Mouse (Mus musculus) neural tube, embryonic 13.5 days (tissue): ENCODE data around the gene Zfhx3. TPM values are rescaled to one million over a fixed set of nuclear protein-coding genes. Genes with fewer than 3 reads are reported as not detected.

Experiments
- ATAC-seq: fragments of 200-750 bp; cut with Nextera tagmentation; 2 replicates; pipeline ENCODE4 v1.8.0; 2017; ENCODE audit warnings: low read depth, mild to moderate bottlenecking, moderate TSS enrichment, moderate library complexity
- H3K27ac ChIP-seq: fragments of 300-500 bp; sonication (generic); replicated peaks from 2 replicates; pipeline ENCODE4 v1.5.1; 2015; ENCODE audit warnings: moderate library complexity, mild to moderate bottlenecking, inconsistent platforms
- H3K27me3 ChIP-seq: fragments of 300-500 bp; sonication (generic); 2 replicates; pipeline ENCODE4 v1.6.1; 2015; ENCODE audit warnings: mild to moderate bottlenecking, inconsistent platforms
- H3K36me3 ChIP-seq: fragments of 300-500 bp; sonication (generic); 2 replicates; pipeline ENCODE4 v1.6.1; 2015; ENCODE audit warnings: mild to moderate bottlenecking, inconsistent platforms
- H3K4me1 ChIP-seq: fragments of 300-500 bp; sonication (generic); replicated peaks from 2 replicates; pipeline ENCODE4 v1.6.1; 2015; ENCODE audit warnings: inconsistent platforms
- H3K4me2 ChIP-seq: fragments of 300-500 bp; sonication (generic); 2 replicates; pipeline ENCODE4 v1.6.1; 2015; ENCODE audit warnings: inconsistent platforms, mild to moderate bottlenecking, moderate library complexity
- H3K4me3 ChIP-seq: fragments of 300-500 bp; sonication (generic); 2 replicates; pipeline ENCODE4 v1.5.1; 2015; ENCODE audit warnings: mild to moderate bottlenecking, inconsistent platforms
- H3K9ac ChIP-seq: fragments of 300-500 bp; sonication (generic); 2 replicates; pipeline ENCODE4 v1.6.1; 2015; ENCODE audit warnings: moderate library complexity, mild to moderate bottlenecking, inconsistent platforms
- H3K9me3 ChIP-seq: fragments of 300-500 bp; sonication (generic); 2 replicates; pipeline ENCODE4 v1.6.1; 2016; ENCODE audit warnings: inconsistent platforms
- WGBS: fragments of 180-500 bp; shearing (Covaris S2); methylation state at CpG from one replicate; pipeline ENCODE4 v1.1.7; 2015; 5-methylcytosine and 5-hydroxymethylcytosine counted together
- polyA plus RNA-seq: library from polyadenylated mRNA; unstranded; fragments of >200 nt; fragmentation: Nextera tagmentation; extraction: Ambion mirVana; gene quantifications from 2 replicates; pipeline ENCODE4 v1.2.1, GENCODE M21; 2015

Gene Zfhx3
- polyA plus RNA-seq, 1 experiment from 2014 or later, result 28.2 TPM

DNA sequence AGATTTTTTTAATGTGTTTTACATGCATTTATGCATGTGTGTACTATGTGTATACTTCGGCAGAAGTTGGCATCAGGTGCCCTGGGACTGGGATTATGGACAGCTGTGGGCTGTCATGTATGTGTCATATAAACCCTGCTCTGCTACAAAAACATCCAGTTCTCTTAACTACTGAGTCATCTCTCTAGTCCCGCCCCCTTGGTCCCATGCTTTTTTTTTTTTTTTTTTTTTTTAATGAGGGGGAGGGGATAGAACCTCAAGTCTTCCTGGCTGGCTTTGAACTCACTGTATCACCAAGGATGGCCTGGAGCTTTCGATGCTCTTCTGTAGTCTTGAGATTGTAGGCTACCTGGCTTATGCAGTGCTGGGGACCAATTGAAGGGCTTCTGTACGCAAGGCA, 827.9 kb downstream of the Zfhx3 start:
- H3K27ac ChIP-seq, result no peak overlapping the region
- peaks cover 63% of the 10 kb centered on the region for H3K4me1 ChIP-seq
- no peak overlapping the region for H3K4me3 ChIP-seq
- ATAC-seq, result no peak
- no peak overlapping the region for H3K4me2 ChIP-seq
- H3K9ac ChIP-seq, result no peak overlapping the region
- no peaks in the 10 kb centered on the region for H3K9me3 ChIP-seq
- no peaks in the 10 kb centered on the region for H3K27me3 ChIP-seq
- no peaks in the 10 kb centered on the region for H3K36me3 ChIP-seq
- 93% methylated on average over 4 of the region's 4 CpGs for WGBS

DNA sequence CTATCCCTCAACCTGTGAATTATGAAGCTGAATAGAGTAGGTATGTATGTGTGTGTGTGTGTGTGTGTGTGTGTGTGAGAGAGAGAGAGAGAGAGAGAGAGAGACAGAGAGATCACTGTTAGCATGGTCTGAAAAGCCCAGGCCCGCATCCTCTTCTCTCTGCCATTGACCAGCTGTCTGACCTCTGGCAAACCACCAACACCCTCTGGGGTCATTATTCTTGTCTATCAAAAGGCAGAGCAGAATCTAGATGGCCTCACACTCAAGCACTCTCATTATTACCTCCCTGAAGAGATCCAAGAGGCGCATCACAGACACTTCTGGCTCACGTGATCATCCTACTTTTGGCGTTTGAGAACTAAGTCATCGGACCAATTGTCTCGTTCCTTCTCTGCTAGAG, 831.0 kb downstream of the Zfhx3 start:
- Histone ChIP-seq H3K36me3 (no peaks in the 10 kb centered on the region), H3K4me2 (no peak overlapping the region), H3K4me3 (no peak overlapping the region), H3K4me1 (peaks cover 68% of the 10 kb centered on the region), H3K9me3 (no peaks in the 10 kb centered on the region), H3K27me3 (no peaks in the 10 kb centered on the region), H3K9ac (no peak overlapping the region), H3K27ac (no peak overlapping the region)
- ATAC-seq, result no peak
- 72% methylated on average over 6 of the region's 6 CpGs for WGBS

DNA sequence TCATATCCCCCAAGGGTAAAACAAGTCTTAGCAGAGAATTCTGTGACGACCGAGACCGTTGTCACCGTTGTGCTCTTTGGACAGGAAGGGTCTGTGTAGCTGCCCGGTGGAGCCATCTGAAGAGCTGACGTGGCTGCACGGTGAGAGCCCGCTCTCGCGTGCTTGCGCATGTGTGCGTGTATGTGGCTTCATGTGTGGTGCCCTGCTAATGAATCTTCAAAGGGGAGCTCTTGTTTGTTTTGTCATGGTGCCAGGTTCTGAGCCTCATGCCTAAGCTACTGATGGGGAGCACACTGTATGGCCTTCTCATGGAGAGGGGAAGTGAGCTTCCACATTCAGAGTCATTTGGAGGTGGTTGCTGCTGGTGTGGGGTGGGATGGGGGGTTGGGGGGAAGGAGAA, 835.6 kb downstream of the Zfhx3 start:
- H3K27ac ChIP-seq, result no peak overlapping the region
- 0 out of 2 replicates have a peak, but pooled peaks cover 4% of the 10 kb centered on the region for H3K27me3 ChIP-seq
- no peak overlapping the region for H3K4me2 ChIP-seq
- 74% methylated on average over 12 of the region's 12 CpGs for WGBS
- H3K9me3 ChIP-seq, result no peaks in the 10 kb centered on the region
- H3K9ac ChIP-seq, result no peak overlapping the region
- no peak overlapping the region for H3K4me3 ChIP-seq
- no peaks in the 10 kb centered on the region for H3K36me3 ChIP-seq
- ATAC-seq, result no peak
- H3K4me1 ChIP-seq, result peaks cover 58% of the 10 kb centered on the region

DNA sequence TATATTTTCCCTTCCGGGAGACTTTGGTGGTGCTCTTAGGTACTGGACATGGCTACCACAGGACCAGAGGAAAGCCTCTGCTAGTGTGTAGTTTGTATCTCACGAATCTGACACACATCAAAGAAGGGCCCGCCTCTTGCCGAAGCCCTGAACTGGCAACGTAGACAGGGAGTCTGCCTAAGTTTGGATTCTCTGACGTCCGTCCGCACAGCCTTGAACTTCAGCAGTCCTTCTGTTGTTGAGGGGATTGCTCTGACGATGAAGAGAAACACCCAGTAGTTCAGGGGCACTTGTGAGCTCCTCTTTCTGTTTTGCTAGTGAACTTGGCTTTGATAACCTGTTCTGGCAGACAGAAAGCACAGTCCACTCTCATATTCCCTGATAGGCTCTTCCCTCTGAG, 836.1 kb downstream of the Zfhx3 start:
- Histone ChIP-seq H3K4me1 (peaks cover 53% of the 10 kb centered on the region), H3K36me3 (no peaks in the 10 kb centered on the region), H3K9ac (no peak overlapping the region), H3K4me2 (no peak overlapping the region), H3K4me3 (no peak overlapping the region), H3K9me3 (no peaks in the 10 kb centered on the region), H3K27ac (no peak overlapping the region), H3K27me3 (0 out of 2 replicates have a peak, but pooled peaks cover 4% of the 10 kb centered on the region)
- ATAC-seq, result no peak
- WGBS, result 87% methylated on average over 9 of the region's 9 CpGs

DNA sequence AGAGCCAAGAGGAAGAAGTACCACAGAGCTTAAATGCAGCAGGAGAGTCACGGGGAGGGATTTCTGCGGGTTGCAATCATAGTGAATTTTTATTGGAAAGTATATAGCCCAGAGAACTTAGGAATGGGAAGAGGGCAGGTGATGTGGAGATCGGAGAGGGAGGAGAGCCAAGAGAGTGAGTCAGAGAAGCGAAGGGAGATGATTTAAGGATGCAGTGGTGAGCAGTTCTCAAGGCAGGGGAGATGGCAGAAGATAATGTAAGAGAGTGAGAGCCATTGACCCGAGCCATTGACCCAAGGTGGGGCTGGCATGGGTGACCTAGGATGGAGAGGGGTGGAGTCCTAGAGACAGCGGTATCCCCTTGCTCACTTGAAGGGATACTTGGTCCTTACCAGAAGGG, 838.3 kb downstream of the Zfhx3 start:
- Histone ChIP-seq H3K27ac (no peak overlapping the region), H3K4me3 (no peak overlapping the region), H3K4me1 (peaks cover 32% of the 10 kb centered on the region), H3K27me3 (peaks cover 15% of the 10 kb centered on the region; the same call in 1 of the 2 replicates), H3K9me3 (no peaks in the 10 kb centered on the region), H3K9ac (no peak overlapping the region), H3K36me3 (no peaks in the 10 kb centered on the region), H3K4me2 (no peak overlapping the region)
- 87% methylated on average over 6 of the region's 6 CpGs for WGBS
- no peak for ATAC-seq

DNA sequence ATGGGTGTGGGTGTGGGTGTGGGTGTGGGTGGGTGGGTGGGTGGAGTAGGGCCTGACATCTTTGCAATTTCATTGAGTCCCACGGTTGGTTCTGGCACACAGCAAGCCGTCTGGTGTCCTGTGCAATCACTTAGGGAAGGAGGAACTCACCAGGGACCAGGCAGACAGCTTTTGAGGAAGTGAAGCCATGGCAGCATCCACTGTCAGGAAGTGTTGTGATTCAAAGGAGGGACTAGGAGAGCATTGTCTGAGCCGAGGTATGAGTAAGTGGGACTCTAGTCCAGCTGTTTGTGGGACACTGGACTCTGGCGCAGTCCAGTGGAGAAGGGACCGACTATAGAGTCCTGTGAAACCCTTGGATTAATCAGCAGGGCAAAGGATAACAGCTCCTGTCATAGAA, 838.7 kb downstream of the Zfhx3 start:
- Histone ChIP-seq H3K9ac (no peak overlapping the region), H3K27me3 (peaks cover 18% of the 10 kb centered on the region), H3K4me3 (no peak overlapping the region), H3K27ac (no peak overlapping the region), H3K9me3 (no peaks in the 10 kb centered on the region), H3K4me2 (no peak overlapping the region), H3K36me3 (no peaks in the 10 kb centered on the region), H3K4me1 (peaks cover 29% of the 10 kb centered on the region)
- ATAC-seq, result no peak
- 73% methylated on average over 5 of the region's 5 CpGs for WGBS

DNA sequence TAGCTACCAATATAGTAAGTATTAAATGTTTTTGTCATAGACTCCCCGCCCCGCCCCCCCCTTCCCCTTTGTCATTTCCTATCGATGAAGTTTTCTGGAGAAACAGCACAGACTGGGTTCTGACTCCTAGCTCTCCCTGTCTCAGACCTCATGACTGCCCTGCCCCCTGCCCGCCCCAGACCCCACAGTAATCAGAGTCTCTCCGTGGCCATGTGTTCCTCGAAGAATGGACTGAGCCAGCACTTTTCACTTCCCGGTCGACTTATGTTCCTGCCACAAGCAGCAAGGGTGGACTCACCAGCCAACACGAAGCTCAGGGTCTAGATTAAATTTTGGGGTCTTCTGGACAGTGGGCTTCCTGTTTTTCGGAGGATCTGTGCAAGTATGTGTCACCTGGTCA, 840.7 kb downstream of the Zfhx3 start:
- peaks cover 24% of the 10 kb centered on the region for H3K4me1 ChIP-seq
- H3K4me3 ChIP-seq, result no peak overlapping the region
- no peak overlapping the region for H3K4me2 ChIP-seq
- 73% methylated on average over 10 of the region's 10 CpGs for WGBS
- peaks cover 33% of the 10 kb centered on the region for H3K27me3 ChIP-seq
- H3K9ac ChIP-seq, result no peak overlapping the region
- H3K27ac ChIP-seq, result no peak overlapping the region
- no peak for ATAC-seq
- H3K36me3 ChIP-seq, result no peaks in the 10 kb centered on the region
- H3K9me3 ChIP-seq, result no peaks in the 10 kb centered on the region

DNA sequence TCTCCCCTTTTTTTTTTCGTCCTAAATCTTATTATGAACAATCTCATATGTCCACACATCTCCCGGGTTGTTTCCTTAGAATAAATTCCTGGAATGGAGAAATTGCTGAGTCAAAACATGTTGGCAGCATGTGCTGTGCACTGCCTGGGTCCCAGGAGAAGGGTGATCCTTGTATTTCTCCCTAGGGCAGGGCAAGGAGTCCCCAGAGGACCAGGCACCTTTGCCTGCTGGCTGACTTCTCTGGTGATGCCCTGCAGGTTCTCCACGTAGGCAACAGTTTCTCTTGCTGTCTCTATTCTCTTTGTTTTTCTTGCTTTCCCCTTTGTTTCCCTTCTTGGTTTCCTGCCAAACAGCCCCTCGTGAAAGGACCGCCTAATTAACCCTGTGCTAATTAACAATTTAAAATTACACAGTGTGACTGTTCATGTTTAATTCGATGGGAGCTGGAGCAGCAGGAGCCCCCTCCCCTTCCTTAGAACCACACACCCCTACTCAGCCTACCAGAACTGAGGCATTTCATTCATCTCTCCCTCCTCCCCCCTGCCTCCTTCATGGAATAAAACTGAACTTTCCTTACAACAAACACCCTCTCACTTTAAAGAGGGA, 845.8 kb downstream of the Zfhx3 start:
- ATAC-seq, result peak; percentile 68

DNA sequence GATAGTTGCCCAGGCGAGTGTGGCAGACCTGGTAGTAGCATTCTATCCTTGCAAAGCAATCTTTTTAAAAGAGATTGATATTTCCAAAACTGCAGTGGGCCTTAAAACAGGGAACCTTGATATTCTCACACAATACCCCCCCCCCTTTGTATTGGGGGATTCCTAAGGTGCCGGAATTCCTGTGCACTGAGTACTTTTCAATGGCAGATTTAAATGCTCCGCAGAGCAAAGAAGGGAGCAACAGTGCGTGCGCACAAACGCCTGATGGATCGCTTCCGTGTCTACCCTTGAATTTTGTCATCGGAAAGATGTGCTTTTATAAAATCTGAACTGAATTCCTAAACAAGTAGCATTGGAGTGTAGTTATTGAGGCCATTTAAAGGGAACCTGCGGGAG, 846.3 kb downstream of the Zfhx3 start:
- Histone ChIP-seq H3K36me3 (peaks cover 18% of the 10 kb centered on the region), H3K4me2 (peak overlapping the region; percentile 20; the same call in 1 of the 2 replicates), H3K4me3 (no peak overlapping the region), H3K9ac (no peak overlapping the region), H3K27me3 (peaks cover 39% of the 10 kb centered on the region), H3K27ac (0 out of 2 replicates have a peak overlapping the region, but pooled peaks have one; percentile 10), H3K4me1 (peaks cover 48% of the 10 kb centered on the region), H3K9me3 (peaks cover 12% of the 10 kb centered on the region; the same call in 1 of the 2 replicates)
- no peak for ATAC-seq
- 30% methylated on average over 10 of the region's 10 CpGs for WGBS

More for the DNA sequence above, 845.8 kb downstream of the Zfhx3 start:
- Histone ChIP-seq H3K27me3 (peaks cover 39% of the 10 kb centered on the region), H3K36me3 (peaks cover 13% of the 10 kb centered on the region), H3K9ac (no peak overlapping the region), H3K27ac (peak overlapping the region; percentile 42; the same call in 1 of the 2 replicates), H3K4me3 (no peak overlapping the region), H3K4me2 (peak overlapping the region; percentile 20; the same call in 1 of the 2 replicates), H3K4me1 (peaks cover 48% of the 10 kb centered on the region), H3K9me3 (peaks cover 12% of the 10 kb centered on the region; the same call in 1 of the 2 replicates)
- WGBS, result 19% methylated on average over 6 of the region's 6 CpGs

DNA sequence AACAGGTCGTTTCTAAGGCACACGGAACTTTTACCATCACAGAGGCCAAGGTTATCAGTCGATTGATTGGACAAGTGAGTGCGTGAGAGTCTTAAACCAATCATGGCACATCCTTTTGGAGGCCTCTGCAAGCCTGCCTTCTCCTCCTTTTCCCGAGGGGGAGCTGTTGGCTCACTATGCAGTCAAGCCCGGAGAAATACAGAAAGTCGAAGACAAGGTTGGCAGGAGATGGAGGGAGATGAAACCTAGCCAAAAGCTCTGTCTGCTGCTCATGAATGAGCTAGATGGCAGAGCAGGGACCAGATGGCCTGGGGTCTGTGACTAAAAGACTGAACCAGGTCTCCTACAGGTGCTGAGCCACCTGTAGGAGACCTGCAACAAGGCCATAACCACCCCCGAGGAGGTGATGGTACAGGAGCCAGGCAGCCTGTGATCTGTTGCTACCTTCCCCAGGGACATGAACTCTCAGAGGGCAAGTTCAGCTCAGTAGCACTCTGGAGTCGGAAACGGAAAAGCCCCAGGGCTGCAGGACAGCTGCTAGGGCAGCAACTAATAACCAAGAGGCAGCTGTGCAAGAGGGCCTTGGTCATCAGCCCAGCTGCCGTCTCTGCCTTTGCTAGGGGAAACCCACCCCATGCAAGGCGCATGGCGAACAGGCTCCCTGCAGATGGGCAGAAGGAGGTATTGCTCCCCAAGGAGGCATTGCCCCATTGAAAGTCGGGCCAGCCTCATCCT, 848.3 kb downstream of the Zfhx3 start:
- H3K27ac ChIP-seq, result no peak overlapping the region
- peaks cover 28% of the 10 kb centered on the region for H3K27me3 ChIP-seq
- H3K4me3 ChIP-seq, result no peak overlapping the region
- peaks cover 17% of the 10 kb centered on the region; the same call in 1 of the 2 replicates for H3K9me3 ChIP-seq
- no peak for ATAC-seq
- H3K4me2 ChIP-seq, result no peak overlapping the region
- peaks cover 38% of the 10 kb centered on the region for H3K36me3 ChIP-seq
- H3K4me1 ChIP-seq, result peaks cover 48% of the 10 kb centered on the region
- 50% methylated on average over 14 of the region's 14 CpGs for WGBS
- no peak overlapping the region for H3K9ac ChIP-seq

DNA sequence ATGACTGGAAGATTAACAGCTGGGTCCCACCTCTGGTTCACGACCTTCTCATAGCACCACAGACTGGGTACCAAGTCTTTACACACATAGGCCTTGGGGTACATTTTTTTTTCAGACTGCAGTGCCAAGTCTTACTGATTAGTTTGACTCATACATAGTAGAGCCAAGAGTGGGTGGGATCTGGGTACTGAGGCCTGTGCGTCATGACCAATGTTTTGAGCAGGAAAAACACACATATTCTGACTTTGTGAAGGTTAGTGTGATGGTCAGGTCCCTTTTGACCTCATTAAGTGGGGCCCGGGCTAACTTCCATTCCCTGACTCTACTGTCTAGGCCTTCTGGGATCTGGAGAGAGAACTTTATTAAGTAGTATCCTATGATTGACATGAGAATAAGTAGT, 853.6 kb downstream of the Zfhx3 start:
- Histone ChIP-seq H3K9me3 (peaks cover 17% of the 10 kb centered on the region; the same call in 1 of the 2 replicates), H3K4me3 (no peak overlapping the region), H3K4me1 (peaks cover 34% of the 10 kb centered on the region), H3K27ac (no peak overlapping the region), H3K9ac (no peak overlapping the region), H3K4me2 (no peak overlapping the region), H3K36me3 (peaks cover 55% of the 10 kb centered on the region), H3K27me3 (no peaks in the 10 kb centered on the region)
- WGBS, result 97% methylated on average over 3 of the region's 3 CpGs
- no peak for ATAC-seq

DNA sequence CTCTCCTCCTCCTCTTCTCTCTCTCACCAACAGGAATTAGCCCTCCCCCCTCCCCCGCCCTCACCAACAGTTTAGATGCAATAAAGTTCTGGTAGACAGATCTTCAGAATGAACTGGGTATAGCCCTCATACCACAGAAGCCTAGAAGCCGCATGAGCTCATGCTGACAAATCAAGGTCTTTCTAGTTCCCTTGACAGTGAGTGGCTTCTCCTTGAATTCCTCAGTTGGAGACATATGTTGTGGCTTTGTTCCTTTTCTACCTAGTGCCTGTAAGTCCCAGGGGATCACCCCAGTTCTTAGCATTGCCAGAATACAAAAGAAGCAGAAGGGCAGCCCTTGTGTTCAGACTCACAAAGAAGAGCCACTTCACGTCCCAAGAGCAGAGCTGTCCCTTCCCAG, 854.4 kb downstream of the Zfhx3 start:
- no peak overlapping the region for H3K4me2 ChIP-seq
- 61% methylated on average over 3 of the region's 3 CpGs for WGBS
- no peak overlapping the region for H3K27ac ChIP-seq
- H3K4me3 ChIP-seq, result no peak overlapping the region
- peaks cover 17% of the 10 kb centered on the region; the same call in 1 of the 2 replicates for H3K9me3 ChIP-seq
- H3K4me1 ChIP-seq, result peaks cover 30% of the 10 kb centered on the region
- peaks cover 59% of the 10 kb centered on the region for H3K36me3 ChIP-seq
- no peak overlapping the region for H3K9ac ChIP-seq
- H3K27me3 ChIP-seq, result no peaks in the 10 kb centered on the region
- no peak for ATAC-seq
